ENCODE assay signal across 15 mouse cellular contexts in genomic region chr14:118061766-118062432, GRCm38 (mm10).
"Had no signal": no experiment of that assay in that cellular context is flagged by ENCODE, and none has a peak within 500 bp of the region (broad histone marks: within the 10 kb centered on the region; RNA-seq: fewer than 3 reads in every experiment).

No protein-coding gene starts in this region.

- H3K4me2 ChIP-seq: limb, embryonic 13.5 days; neural tube, embryonic 13.5 days had no signal

- ATAC-seq: lung, postnatal 0 days had no signal

- H3K27ac ChIP-seq: layer of hippocampus, adult 2 months; limb, embryonic 13.5 days; liver, embryonic 14.5 days; neural tube, embryonic 13.5 days had no signal

- H3K27me3 ChIP-seq: limb, embryonic 13.5 days had no signal

- H3K9ac ChIP-seq: limb, embryonic 13.5 days; liver, embryonic 14.5 days; neural tube, embryonic 13.5 days had no signal

- H3K4me3 ChIP-seq: layer of hippocampus, adult 2 months; limb, embryonic 13.5 days; neural tube, embryonic 13.5 days had no signal

- H3K4me1 ChIP-seq: limb, embryonic 13.5 days had no signal

- DNase-seq: kidney, postnatal 10 days; kidney, postnatal 4 days; left cerebral cortex, postnatal 4 days; lung, adult 2 months; lung, postnatal 36 days; retina, postnatal 1 day; right cerebral cortex, postnatal 4 days; spleen, adult 18-20 months; thymus, adult 18-20 months; thymus, postnatal 14 days had no signal

- H3K9me3 ChIP-seq: limb, embryonic 13.5 days; neural tube, embryonic 13.5 days had no signal

- H3K36me3 ChIP-seq: limb, embryonic 13.5 days; neural tube, embryonic 13.5 days had no signal
